Mouse (Mus musculus) spleen, adult 2 months (tissue): Measurements from ENCODE around the gene Cpe.

Experiments used
- CTCF ChIP-seq: fragments of 200-500 bp; IDR thresholded peaks from 2 replicates; pipeline ENCODE4 v1.5.1; 2011; ENCODE audit warnings: mild to moderate bottlenecking, inconsistent platforms; ENCODE audit not compliant: insufficient read depth, insufficient read length, insufficient replicate concordance; ENCODE audit errors: extremely low read depth
- POLR2A ChIP-seq: fragments of 200-500 bp; IDR thresholded peaks from 2 replicates; pipeline ENCODE4 v1.6.1; 2011; ENCODE audit warnings: low read depth, low read length, inconsistent platforms

DNA sequence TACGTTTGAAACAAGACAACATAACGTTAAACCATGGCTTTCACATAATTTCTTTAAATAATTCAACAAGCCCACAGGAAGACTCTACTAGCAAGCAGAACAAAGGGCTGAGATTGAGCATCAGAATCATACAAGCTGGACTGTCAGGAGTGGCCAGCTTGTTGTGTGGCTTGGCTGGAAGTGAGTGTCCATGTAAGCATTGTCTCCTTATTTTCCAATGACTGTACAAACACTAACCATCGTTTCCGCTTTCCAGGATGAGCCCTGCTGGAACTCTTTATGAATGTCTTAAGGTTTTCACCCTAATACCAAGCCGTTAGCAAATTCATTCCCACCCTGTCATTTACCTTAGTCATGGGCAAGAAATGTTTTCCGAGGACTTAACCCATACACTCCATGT is 2.0 kb downstream of the Cpe start:
- TF ChIP-seq CTCF (no peak), POLR2A (no peak)
